Mouse (Mus musculus) right cerebral cortex, postnatal 4 days (tissue): Measurements from ENCODE around the gene Rhob.

ENCODE experiments used
- DNase-seq: peaks from one replicate; pipeline ENCODE4 v3.0.0-alpha.2; 2022

The Rhob gene

GRCm38 (mm10) chr12:8502546-8502945 is 2.7 kb upstream of the Rhob start:
- peak; percentile 49 for DNase-seq

- DNase-seq = no peak
Measured at GRCm38 (mm10) chr12:8501571-8502305, 1.9 kb upstream of the Rhob start.

DNA sequence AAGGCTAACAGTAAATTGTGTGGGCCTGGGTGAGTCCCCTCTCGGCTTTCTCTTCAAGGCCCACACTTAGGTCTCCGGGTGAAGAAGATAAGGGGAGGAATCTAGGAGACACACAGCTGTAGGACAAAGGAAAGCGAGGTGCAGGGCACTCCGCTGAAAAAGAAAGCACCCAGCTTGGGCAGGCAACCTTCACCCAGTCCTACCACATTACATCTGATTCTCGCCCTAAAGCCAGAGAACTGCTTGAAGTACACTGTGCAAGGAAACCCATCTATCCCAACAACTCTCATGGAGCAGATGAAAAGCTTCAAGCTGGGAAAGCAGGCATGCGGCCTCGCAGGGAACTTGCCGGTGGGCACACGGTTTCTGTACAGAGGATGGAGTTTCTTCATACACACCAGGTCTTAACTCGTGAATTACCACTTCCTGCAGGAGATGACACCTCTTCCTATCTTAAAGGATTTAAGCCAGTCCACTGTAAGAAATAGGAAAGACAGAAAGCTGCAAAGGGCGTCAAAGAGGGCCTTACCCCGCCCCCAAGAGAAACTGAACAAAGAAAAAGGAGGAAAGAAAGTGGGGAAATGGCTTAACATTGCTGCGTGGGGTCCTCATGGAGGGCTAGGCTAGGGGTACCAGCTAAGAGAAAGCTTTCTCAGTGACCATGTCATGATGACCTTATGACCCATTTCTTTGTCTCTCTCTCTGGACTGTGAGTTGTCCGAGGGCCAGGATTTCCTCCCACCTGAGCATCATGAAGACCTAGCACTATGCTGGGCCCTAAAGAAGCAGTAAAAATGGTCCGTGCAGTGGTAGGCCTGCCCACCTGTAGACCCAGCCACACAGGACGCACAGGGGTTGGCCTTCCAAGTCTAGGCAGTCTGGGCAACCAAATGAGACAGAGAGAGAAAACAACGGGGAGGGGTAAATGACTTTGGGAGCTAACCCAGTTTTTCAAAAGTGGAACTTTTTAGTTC is 1.1 kb upstream of the Rhob start:
- DNase-seq = no peak

- DNase-seq = peak; percentile 61
Measured at GRCm38 (mm10) chr12:8499001-8499870, 573 bp downstream of the Rhob start.

DNA sequence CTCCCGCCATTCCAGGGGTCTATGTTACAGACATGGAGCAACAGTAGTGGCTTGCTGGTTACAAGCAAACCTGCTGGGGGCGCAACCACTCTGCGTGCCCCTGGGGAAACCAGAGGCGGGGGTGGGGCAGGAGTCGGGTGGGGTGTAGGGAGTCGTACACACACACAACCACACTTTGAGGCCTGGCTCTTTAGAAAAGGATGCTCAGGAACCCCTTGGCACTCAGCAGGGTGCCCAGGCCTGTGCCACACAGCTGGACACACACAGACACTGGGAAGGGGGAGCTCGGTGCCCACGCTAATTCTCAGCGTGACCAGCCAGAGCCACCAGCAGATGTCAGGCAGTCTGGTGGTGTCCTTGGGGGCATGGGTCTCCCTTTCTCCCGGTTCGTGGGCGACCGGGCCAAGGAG is 1.2 kb downstream of the Rhob start:
- peak; percentile 63 for DNase-seq

DNA sequence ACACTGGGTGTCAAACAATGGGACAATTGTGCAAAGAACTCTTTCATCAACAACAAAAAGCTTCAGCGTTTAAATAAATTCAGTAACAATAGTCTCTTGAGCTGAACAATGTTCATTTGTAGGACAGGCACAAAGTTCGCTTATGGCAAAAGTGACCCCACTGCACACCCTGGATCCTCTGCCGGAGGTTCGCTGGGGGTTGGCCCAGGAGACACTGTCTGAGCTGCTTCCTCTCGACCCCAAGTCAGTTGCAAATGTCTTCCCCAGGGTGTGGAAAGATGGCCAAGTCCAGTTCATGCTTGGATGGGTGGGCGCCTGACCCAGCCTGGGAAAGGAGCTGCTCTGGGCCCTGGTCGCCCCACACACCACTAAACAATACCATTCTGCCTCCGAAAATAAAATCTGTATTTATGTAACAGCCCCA is 1.6 kb downstream of the Rhob start:
- no peak for DNase-seq

DNA sequence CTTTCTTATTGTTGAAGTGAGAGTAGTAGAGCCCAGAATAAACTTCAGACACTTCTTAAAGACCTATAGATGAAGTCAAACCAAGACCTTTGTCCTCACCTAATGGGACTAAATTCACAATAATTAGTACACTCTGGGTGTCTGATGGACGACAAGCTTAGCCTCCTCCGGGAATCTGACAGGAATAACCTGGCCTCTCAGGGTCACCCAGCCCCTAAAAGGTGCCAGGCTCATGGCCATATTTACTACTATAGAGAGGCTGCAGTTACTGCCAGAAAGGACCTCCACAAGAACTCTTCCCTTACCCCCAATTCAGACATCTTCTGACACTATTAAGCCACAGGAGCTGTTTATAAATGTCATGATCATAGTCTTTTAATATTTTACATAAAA is 2.5 kb downstream of the Rhob start:
- DNase-seq = no peak

GRCm38 (mm10) chr12:8496679-8497313 is 3.0 kb downstream of the Rhob start:
- no peak for DNase-seq

- DNase-seq = peak; percentile 28
Measured at GRCm38 (mm10) chr12:8495881-8496678, 3.7 kb downstream of the Rhob start.

- DNase-seq = no peak
Measured at GRCm38 (mm10) chr12:8494675-8495074, 5.1 kb downstream of the Rhob start.

- DNase-seq = no peak
Measured at GRCm38 (mm10) chr12:8493386-8493785, 6.4 kb downstream of the Rhob start.

- no peak for DNase-seq
Measured at GRCm38 (mm10) chr12:8489098-8489497, 10.7 kb downstream of the Rhob start.

- DNase-seq = no peak
Measured at GRCm38 (mm10) chr12:8488652-8488980, 11.2 kb downstream of the Rhob start.

DNA sequence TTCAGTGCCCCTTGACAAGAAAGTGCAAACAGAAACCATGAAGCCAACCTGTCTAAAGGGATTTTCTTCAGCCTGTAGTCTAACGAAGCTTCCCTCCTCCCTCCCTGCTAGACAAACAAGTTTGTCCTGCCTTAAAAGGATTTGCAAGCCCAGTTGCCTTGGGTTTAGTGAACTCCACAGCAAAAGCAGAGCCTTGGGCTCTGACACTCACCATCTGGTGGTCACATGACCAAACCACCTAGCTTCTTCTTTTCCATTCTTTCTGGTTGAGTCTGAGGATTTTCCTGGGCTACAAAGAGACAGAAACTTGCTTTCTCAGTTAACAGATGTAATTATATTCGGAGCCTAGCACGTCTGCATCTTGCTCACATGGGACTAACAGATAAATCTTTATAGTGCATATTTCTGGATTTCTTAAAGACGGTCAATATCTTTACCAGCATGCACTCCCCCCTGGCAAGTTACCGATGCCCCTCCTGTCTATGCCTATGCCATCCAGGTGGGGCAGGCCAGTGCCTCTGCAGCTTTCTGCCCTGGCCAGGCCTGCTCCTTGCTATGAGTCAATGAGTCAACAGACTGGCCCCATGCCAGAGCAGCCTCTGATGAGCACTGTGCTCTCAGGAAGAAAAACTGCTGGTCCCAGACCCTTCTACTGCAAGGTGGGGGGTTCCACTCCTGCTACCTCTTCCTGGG is 11.7 kb downstream of the Rhob start:
- peak; percentile 50 for DNase-seq

DNA sequence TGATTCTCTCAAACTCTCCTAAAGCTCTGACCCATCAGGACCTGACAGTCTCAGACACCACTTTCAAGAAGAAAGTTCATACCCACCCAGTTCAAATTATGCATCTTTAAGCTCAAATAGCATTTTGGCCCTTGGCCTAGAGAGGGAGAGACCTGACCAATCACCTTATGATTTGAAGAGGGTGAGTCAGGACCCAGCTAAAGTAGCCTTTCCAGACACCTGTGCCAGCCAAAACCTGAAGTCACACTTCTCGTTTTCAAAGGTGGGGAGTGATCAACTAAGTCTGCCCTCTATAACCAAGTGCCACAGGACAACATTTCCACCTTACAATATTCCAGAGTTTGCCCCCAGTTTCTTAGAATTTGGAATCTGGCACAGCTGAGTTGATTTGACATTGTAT is 12.5 kb downstream of the Rhob start:
- no peak for DNase-seq

DNA sequence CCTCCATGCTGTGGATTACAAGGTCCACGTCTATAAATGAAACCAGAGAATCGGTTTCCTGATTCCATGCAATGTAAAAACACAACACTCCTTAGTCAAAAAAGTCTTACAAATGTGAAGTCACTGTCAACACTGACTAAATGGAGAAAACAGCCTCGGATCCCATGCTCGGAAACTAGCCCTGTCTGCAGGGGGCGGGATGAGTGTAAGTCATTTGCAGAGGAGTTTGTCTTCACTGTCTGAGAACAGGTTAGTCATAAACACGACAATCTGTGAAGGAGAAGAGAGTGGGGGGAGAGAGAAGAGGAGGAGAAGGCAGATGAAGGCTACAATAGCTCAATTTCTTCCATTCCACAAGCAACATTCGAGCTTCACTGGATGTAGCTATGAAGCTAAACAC is 14.6 kb downstream of the Rhob start:
- no peak for DNase-seq

DNA sequence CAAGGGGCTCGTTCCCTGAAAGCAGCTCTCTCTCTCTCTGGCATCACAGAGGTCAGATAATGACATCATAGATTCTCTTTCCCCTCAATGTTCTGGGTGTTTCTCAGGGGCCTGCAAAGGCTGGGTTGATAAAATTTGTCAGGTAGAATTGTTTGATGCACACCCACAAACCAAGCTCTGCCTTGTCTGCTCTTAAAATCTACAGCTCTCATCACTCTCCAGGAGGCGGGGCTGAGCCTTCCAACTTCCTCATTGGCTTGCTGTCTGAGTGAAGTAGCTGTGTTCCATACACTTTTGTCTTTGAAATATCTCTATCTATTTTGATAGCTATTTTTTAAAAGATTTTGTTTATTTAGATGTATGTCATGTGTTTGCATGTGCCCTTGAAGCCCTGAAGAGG is 17.6 kb downstream of the Rhob start:
- DNase-seq = no peak

- no peak for DNase-seq
Measured at GRCm38 (mm10) chr12:8474836-8475387, 24.9 kb downstream of the Rhob start.

DNA sequence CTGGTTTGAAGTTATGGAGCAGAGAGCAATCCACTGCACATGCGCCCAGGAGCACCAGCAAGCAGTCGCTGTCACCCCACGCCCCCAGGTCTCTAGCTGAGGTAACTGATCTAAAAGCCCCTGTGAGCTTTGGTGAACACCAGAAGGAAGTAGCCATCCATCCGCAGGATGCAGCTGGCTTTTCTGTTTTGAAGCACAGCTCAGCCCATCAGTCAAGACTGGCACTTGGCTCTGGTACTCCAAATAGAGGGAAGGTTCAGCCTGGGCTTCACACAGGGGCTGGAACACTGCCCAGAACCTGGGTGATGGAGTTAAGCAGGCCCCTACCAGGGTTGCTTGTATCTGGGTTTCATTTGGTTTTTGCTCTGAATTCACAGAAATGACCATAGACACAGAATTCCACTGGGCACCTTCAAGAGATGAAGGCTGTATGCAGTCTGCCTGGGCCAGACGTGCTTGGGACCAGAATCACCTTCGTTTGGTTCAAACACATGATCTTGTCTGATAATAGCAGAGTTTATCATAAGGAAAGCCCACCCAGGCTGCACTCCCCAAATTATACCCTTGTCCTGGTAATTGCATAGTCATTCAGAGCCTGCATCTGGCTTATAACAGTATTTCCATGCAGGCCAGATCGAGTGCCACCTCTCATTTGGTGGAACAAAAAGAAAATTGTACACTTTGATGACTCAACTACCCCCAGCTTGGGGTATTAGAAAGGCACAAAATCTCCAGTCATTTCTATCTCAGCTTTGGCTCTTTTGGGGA is 27.0 kb downstream of the Rhob start:
- peak; percentile 58 for DNase-seq

GRCm38 (mm10) chr12:8472051-8472450 is 27.8 kb downstream of the Rhob start:
- no peak for DNase-seq
